Mouse (Mus musculus): ENCODE measurements around the gene Uck2. TPM values are rescaled to one million over a fixed set of nuclear protein-coding genes. Genes with fewer than 3 reads are reported as not detected.

Gene Uck2
- 120 and 128 TPM in 2 replicates for polyA plus RNA-seq (2016; fragmentation: Nextera tagmentation; extraction: Ambion mirVana)

GRCm38 (mm10) chr1:167285320-167285355, at the start of gene Uck2:
Uck2 (minus strand) TSS chr1:167285320.
- Histone ChIP-seq H3K27ac (replicated peaks) (peak within 1 kb of the TSS; percentile 99), H3K4me1 (peaks cover 41% of the 10 kb centered on the region), H3K4me3 (peak within 1 kb of the TSS; percentile 88), H3K9me3 (no peaks in the 10 kb centered on the region), H3K36me3 (replicated peaks) (peaks cover 5% of the 10 kb centered on the region), H3K27me3 (replicated peaks; ENCODE audit: low read depth, poor library complexity, severe bottlenecking) (peaks cover 35% of the 10 kb centered on the region)
- no peak for DNase-seq (ENCODE audit: low spot score)
- 0% methylated on average over 2 of the region's 2 CpGs for WGBS

- H3K36me3 ChIP-seq (replicated peaks): peaks cover 67% of the 10 kb centered on the region
- WGBS: 90% methylated on average over 8 of the region's 8 CpGs
- no peaks in the 10 kb centered on the region for H3K4me1 ChIP-seq
- H3K4me3 ChIP-seq: no peak overlapping the region
- no peak overlapping the region for H3K27ac ChIP-seq (replicated peaks)
- no peaks in the 10 kb centered on the region for H3K27me3 ChIP-seq (replicated peaks; ENCODE audit: low read depth, poor library complexity, severe bottlenecking)
- DNase-seq (ENCODE audit: low spot score): no peak
- no peaks in the 10 kb centered on the region for H3K9me3 ChIP-seq
Measured at GRCm38 (mm10) chr1:167331106-167331505, 46.0 kb upstream of the Uck2 start.

- no peaks in the 10 kb centered on the region for H3K27me3 ChIP-seq (replicated peaks; ENCODE audit: low read depth, poor library complexity, severe bottlenecking)
Measured at GRCm38 (mm10) chr1:167328776-167329175, 43.7 kb upstream of the Uck2 start.

GRCm38 (mm10) chr1:167321691-167322090, 36.6 kb upstream of the Uck2 start:
- no peak overlapping the region for H3K27ac ChIP-seq (replicated peaks)
- H3K4me3 ChIP-seq: no peak overlapping the region
- H3K36me3 ChIP-seq (replicated peaks): peaks cover 94% of the 10 kb centered on the region

More at GRCm38 (mm10) chr1:167328776-167329175, 43.7 kb upstream of the Uck2 start:
- DNase-seq (ENCODE audit: low spot score): no peak
- Histone ChIP-seq H3K9me3 (no peaks in the 10 kb centered on the region), H3K4me3 (no peak overlapping the region), H3K27ac (replicated peaks) (no peak overlapping the region), H3K36me3 (replicated peaks) (peaks cover 84% of the 10 kb centered on the region), H3K4me1 (no peaks in the 10 kb centered on the region)
- WGBS: 90% methylated on average over 6 of the region's 6 CpGs

GRCm38 (mm10) chr1:167313220-167313619, 28.1 kb upstream of the Uck2 start:
- 89% methylated on average over 4 of the region's 4 CpGs for WGBS
- Histone ChIP-seq H3K4me3 (no peak overlapping the region), H3K27me3 (replicated peaks; ENCODE audit: low read depth, poor library complexity, severe bottlenecking) (no peaks in the 10 kb centered on the region), H3K9me3 (no peaks in the 10 kb centered on the region), H3K27ac (replicated peaks) (no peak overlapping the region), H3K4me1 (peaks cover 8% of the 10 kb centered on the region), H3K36me3 (replicated peaks) (peaks cover 55% of the 10 kb centered on the region)
- DNase-seq (ENCODE audit: low spot score): no peak

More at GRCm38 (mm10) chr1:167321691-167322090, 36.6 kb upstream of the Uck2 start:
- WGBS: 97% methylated on average over 6 of the region's 6 CpGs
- DNase-seq (ENCODE audit: low spot score): no peak
- H3K4me1 ChIP-seq: no peaks in the 10 kb centered on the region
- H3K27me3 ChIP-seq (replicated peaks; ENCODE audit: low read depth, poor library complexity, severe bottlenecking): no peaks in the 10 kb centered on the region
- H3K9me3 ChIP-seq: no peaks in the 10 kb centered on the region; the same call in 1 of the 2 replicates

- H3K36me3 ChIP-seq (replicated peaks): peaks cover 47% of the 10 kb centered on the region
- H3K4me1 ChIP-seq: peaks cover 12% of the 10 kb centered on the region
- no peaks in the 10 kb centered on the region for H3K27me3 ChIP-seq (replicated peaks; ENCODE audit: low read depth, poor library complexity, severe bottlenecking)
- no peak overlapping the region for H3K27ac ChIP-seq (replicated peaks)
- no peaks in the 10 kb centered on the region for H3K9me3 ChIP-seq
- DNase-seq (ENCODE audit: low spot score): no peak
- H3K4me3 ChIP-seq: no peak overlapping the region
Measured at GRCm38 (mm10) chr1:167312367-167312766, 27.2 kb upstream of the Uck2 start.

GRCm38 (mm10) chr1:167308261-167309054, 23.3 kb upstream of the Uck2 start, which contains the start of gene Tmco1:
Tmco1 (plus strand) TSS chr1:167308378.
- peak within 1 kb of the TSS; percentile 78 for H3K4me3 ChIP-seq
- no peaks in the 10 kb centered on the region for H3K27me3 ChIP-seq (replicated peaks; ENCODE audit: low read depth, poor library complexity, severe bottlenecking)
- H3K27ac ChIP-seq (replicated peaks): peak within 1 kb of the TSS; percentile 98
- peaks cover 15% of the 10 kb centered on the region for H3K4me1 ChIP-seq
- no peaks in the 10 kb centered on the region for H3K9me3 ChIP-seq
- peaks cover 21% of the 10 kb centered on the region for H3K36me3 ChIP-seq (replicated peaks)
- peak; percentile 98 for DNase-seq (ENCODE audit: low spot score)
- WGBS: under 1% methylated on average over 82 of the region's 82 CpGs

- H3K4me1 ChIP-seq: peaks cover 15% of the 10 kb centered on the region
Measured at GRCm38 (mm10) chr1:167307674-167308073, 22.6 kb upstream of the Uck2 start.

GRCm38 (mm10) chr1:167306451-167307240, 21.5 kb upstream of the Uck2 start:
- WGBS: 76% methylated on average over 5 of the region's 5 CpGs
- H3K4me1 ChIP-seq: peaks cover 15% of the 10 kb centered on the region
- no peak overlapping the region for H3K27ac ChIP-seq (replicated peaks)
- DNase-seq (ENCODE audit: low spot score): peak; percentile 42
- H3K9me3 ChIP-seq: no peaks in the 10 kb centered on the region
- no peak overlapping the region for H3K4me3 ChIP-seq
- peaks cover 7% of the 10 kb centered on the region for H3K36me3 ChIP-seq (replicated peaks)
- H3K27me3 ChIP-seq (replicated peaks; ENCODE audit: low read depth, poor library complexity, severe bottlenecking): no peaks in the 10 kb centered on the region

More at GRCm38 (mm10) chr1:167307674-167308073, 22.6 kb upstream of the Uck2 start:
- Histone ChIP-seq H3K27me3 (replicated peaks; ENCODE audit: low read depth, poor library complexity, severe bottlenecking) (no peaks in the 10 kb centered on the region), H3K9me3 (no peaks in the 10 kb centered on the region), H3K4me3 (peak overlapping the region; percentile 78), H3K36me3 (replicated peaks) (peaks cover 14% of the 10 kb centered on the region), H3K27ac (replicated peaks) (peak overlapping the region; percentile 98)
- 67% methylated on average over 11 of the region's 11 CpGs for WGBS
- no peak for DNase-seq (ENCODE audit: low spot score)

GRCm38 (mm10) chr1:167305501-167306137, 20.5 kb upstream of the Uck2 start:
- DNase-seq (ENCODE audit: low spot score): no peak
- WGBS: 77% methylated on average over 7 of the region's 7 CpGs
- H3K27ac ChIP-seq (replicated peaks): no peak overlapping the region
- peaks cover 15% of the 10 kb centered on the region for H3K4me1 ChIP-seq
- H3K4me3 ChIP-seq: no peak overlapping the region
- peaks cover 6% of the 10 kb centered on the region for H3K36me3 ChIP-seq (replicated peaks)
- no peaks in the 10 kb centered on the region for H3K27me3 ChIP-seq (replicated peaks; ENCODE audit: low read depth, poor library complexity, severe bottlenecking)
- no peaks in the 10 kb centered on the region for H3K9me3 ChIP-seq

GRCm38 (mm10) chr1:167300122-167300521, 15.0 kb upstream of the Uck2 start:
- H3K9me3 ChIP-seq: no peaks in the 10 kb centered on the region
- 80% methylated on average over 2 of the region's 2 CpGs for WGBS
- no peak overlapping the region for H3K27ac ChIP-seq (replicated peaks)
- no peaks in the 10 kb centered on the region for H3K36me3 ChIP-seq (replicated peaks)
- H3K4me1 ChIP-seq: peaks cover 10% of the 10 kb centered on the region
- H3K27me3 ChIP-seq (replicated peaks; ENCODE audit: low read depth, poor library complexity, severe bottlenecking): no peaks in the 10 kb centered on the region
- DNase-seq (ENCODE audit: low spot score): no peak
- H3K4me3 ChIP-seq: no peak overlapping the region

- WGBS: 62% methylated on average over 13 of the region's 13 CpGs
- Histone ChIP-seq H3K36me3 (replicated peaks) (no peaks in the 10 kb centered on the region), H3K27ac (replicated peaks) (no peak overlapping the region), H3K4me3 (no peak overlapping the region), H3K4me1 (peaks cover 18% of the 10 kb centered on the region), H3K9me3 (no peaks in the 10 kb centered on the region), H3K27me3 (replicated peaks; ENCODE audit: low read depth, poor library complexity, severe bottlenecking) (0 out of 2 replicates have a peak, but pooled peaks cover 5% of the 10 kb centered on the region)
- peak; percentile 5 for DNase-seq (ENCODE audit: low spot score)
Measured at GRCm38 (mm10) chr1:167295679-167296402, 10.7 kb upstream of the Uck2 start.

All from embryonic facial prominence, embryonic 10.5 days (tissue).